Mouse (Mus musculus): ENCODE measurements around the gene Slc2a4. TPM values are rescaled to one million over a fixed set of nuclear protein-coding genes. Genes with fewer than 3 reads are reported as not detected.
A peak's percentile ranks its signal among the peaks of the same experiment; 100 is the strongest.

Gene Slc2a4
- polyA plus RNA-seq, 1 experiment: 2.7 TPM

- peaks cover 23% of the 10 kb centered on the region for H3K36me3 ChIP-seq (ENCODE audit: control insufficient read depth, insufficient read depth, low read length, poor library complexity, severe bottlenecking)
Observed at GRCm38 (mm10) chr11:69979827-69980195, 31.8 kb upstream of the Slc2a4 start.

GRCm38 (mm10) chr11:69976271-69976670, 28.3 kb upstream of the Slc2a4 start:
- Histone ChIP-seq H3K27ac (ENCODE audit: insufficient read depth, low read length) (no peak overlapping the region), H3K4me3 (ENCODE audit: low read depth, low read length) (no peak overlapping the region), H3K9me3 (replicated peaks; ENCODE audit: control insufficient read depth, insufficient read depth, low read length, poor library complexity, severe bottlenecking) (no peaks in the 10 kb centered on the region), H3K4me1 (ENCODE audit: control insufficient read depth, insufficient read depth, low read length) (no peaks in the 10 kb centered on the region), H3K9ac (ENCODE audit: low read depth, poor library complexity, severe bottlenecking) (no peak overlapping the region), H3K36me3 (ENCODE audit: control insufficient read depth, insufficient read depth, low read length, poor library complexity, severe bottlenecking) (peaks cover 45% of the 10 kb centered on the region), H3K27me3 (ENCODE audit: control insufficient read depth, insufficient read depth, low read length, poor library complexity, severe bottlenecking) (no peaks in the 10 kb centered on the region)
- TF ChIP-seq EP300 (IDR thresholded peaks at IDR 0.05; ENCODE audit: insufficient read depth, low read depth, low read length) (no peak), CTCF (IDR thresholded peaks at IDR 0.05; ENCODE audit: low read depth, low read length) (no peak), POLR2A (IDR thresholded peaks at IDR 0.05; ENCODE audit: insufficient read depth, low read length) (no peak)

More at GRCm38 (mm10) chr11:69979827-69980195, 31.8 kb upstream of the Slc2a4 start:
- H3K27me3 ChIP-seq (ENCODE audit: control insufficient read depth, insufficient read depth, low read length, poor library complexity, severe bottlenecking): no peaks in the 10 kb centered on the region
- H3K9me3 ChIP-seq (replicated peaks; ENCODE audit: control insufficient read depth, insufficient read depth, low read length, poor library complexity, severe bottlenecking): no peaks in the 10 kb centered on the region
- peak overlapping the region; percentile 81 for H3K4me3 ChIP-seq (ENCODE audit: low read depth, low read length)
- no peaks in the 10 kb centered on the region for H3K4me1 ChIP-seq (ENCODE audit: control insufficient read depth, insufficient read depth, low read length)
- no peak for TF ChIP-seq POLR2A (IDR thresholded peaks at IDR 0.05; ENCODE audit: insufficient read depth, low read length)
- TF ChIP-seq CTCF (IDR thresholded peaks at IDR 0.05; ENCODE audit: low read depth, low read length): no peak
- TF ChIP-seq EP300 (IDR thresholded peaks at IDR 0.05; ENCODE audit: insufficient read depth, low read depth, low read length): no peak
- peak overlapping the region; percentile 92 for H3K9ac ChIP-seq (ENCODE audit: low read depth, poor library complexity, severe bottlenecking)
- H3K27ac ChIP-seq (ENCODE audit: insufficient read depth, low read length): peak overlapping the region; percentile 27; the same call in 1 of the 2 replicates

- Histone ChIP-seq H3K27me3 (ENCODE audit: control insufficient read depth, insufficient read depth, low read length, poor library complexity, severe bottlenecking) (no peaks in the 10 kb centered on the region), H3K4me3 (ENCODE audit: low read depth, low read length) (no peak overlapping the region), H3K4me1 (ENCODE audit: control insufficient read depth, insufficient read depth, low read length) (no peaks in the 10 kb centered on the region), H3K27ac (ENCODE audit: insufficient read depth, low read length) (no peak overlapping the region), H3K36me3 (ENCODE audit: control insufficient read depth, insufficient read depth, low read length, poor library complexity, severe bottlenecking) (peaks cover 51% of the 10 kb centered on the region), H3K9ac (ENCODE audit: low read depth, poor library complexity, severe bottlenecking) (no peak overlapping the region), H3K9me3 (replicated peaks; ENCODE audit: control insufficient read depth, insufficient read depth, low read length, poor library complexity, severe bottlenecking) (no peaks in the 10 kb centered on the region)
- no peak for TF ChIP-seq CTCF (IDR thresholded peaks at IDR 0.05; ENCODE audit: low read depth, low read length)
- TF ChIP-seq EP300 (IDR thresholded peaks at IDR 0.05; ENCODE audit: insufficient read depth, low read depth, low read length): no peak
- no peak for TF ChIP-seq POLR2A (IDR thresholded peaks at IDR 0.05; ENCODE audit: insufficient read depth, low read length)
Observed at GRCm38 (mm10) chr11:69974907-69975306, 26.9 kb upstream of the Slc2a4 start.

- H3K27me3 ChIP-seq (ENCODE audit: control insufficient read depth, insufficient read depth, low read length, poor library complexity, severe bottlenecking): no peaks in the 10 kb centered on the region
- TF ChIP-seq POLR2A (IDR thresholded peaks at IDR 0.05; ENCODE audit: insufficient read depth, low read length) (no peak), EP300 (IDR thresholded peaks at IDR 0.05; ENCODE audit: insufficient read depth, low read depth, low read length) (no peak), CTCF (IDR thresholded peaks at IDR 0.05; ENCODE audit: low read depth, low read length) (no peak)
- H3K9ac ChIP-seq (ENCODE audit: low read depth, poor library complexity, severe bottlenecking): no peak overlapping the region
- H3K36me3 ChIP-seq (ENCODE audit: control insufficient read depth, insufficient read depth, low read length, poor library complexity, severe bottlenecking): peaks cover 61% of the 10 kb centered on the region
- H3K27ac ChIP-seq (ENCODE audit: insufficient read depth, low read length): no peak overlapping the region
- H3K4me3 ChIP-seq (ENCODE audit: low read depth, low read length): no peak overlapping the region
- H3K4me1 ChIP-seq (ENCODE audit: control insufficient read depth, insufficient read depth, low read length): no peaks in the 10 kb centered on the region
- no peaks in the 10 kb centered on the region for H3K9me3 ChIP-seq (replicated peaks; ENCODE audit: control insufficient read depth, insufficient read depth, low read length, poor library complexity, severe bottlenecking)
Observed at GRCm38 (mm10) chr11:69970775-69971174, 22.8 kb upstream of the Slc2a4 start.

- Histone ChIP-seq H3K4me3 (ENCODE audit: low read depth, low read length) (no peak overlapping the region), H3K9me3 (replicated peaks; ENCODE audit: control insufficient read depth, insufficient read depth, low read length, poor library complexity, severe bottlenecking) (no peaks in the 10 kb centered on the region), H3K9ac (ENCODE audit: low read depth, poor library complexity, severe bottlenecking) (no peak overlapping the region), H3K27me3 (ENCODE audit: control insufficient read depth, insufficient read depth, low read length, poor library complexity, severe bottlenecking) (no peaks in the 10 kb centered on the region), H3K36me3 (ENCODE audit: control insufficient read depth, insufficient read depth, low read length, poor library complexity, severe bottlenecking) (peaks cover 55% of the 10 kb centered on the region), H3K27ac (ENCODE audit: insufficient read depth, low read length) (no peak overlapping the region), H3K4me1 (ENCODE audit: control insufficient read depth, insufficient read depth, low read length) (no peaks in the 10 kb centered on the region)
- TF ChIP-seq POLR2A (IDR thresholded peaks at IDR 0.05; ENCODE audit: insufficient read depth, low read length): no peak
- no peak for TF ChIP-seq EP300 (IDR thresholded peaks at IDR 0.05; ENCODE audit: insufficient read depth, low read depth, low read length)
- TF ChIP-seq CTCF (IDR thresholded peaks at IDR 0.05; ENCODE audit: low read depth, low read length): no peak
Observed at GRCm38 (mm10) chr11:69970222-69970621, 22.2 kb upstream of the Slc2a4 start.

GRCm38 (mm10) chr11:69968793-69969192, 20.8 kb upstream of the Slc2a4 start:
- H3K27ac ChIP-seq (ENCODE audit: insufficient read depth, low read length): no peak overlapping the region
- TF ChIP-seq POLR2A (IDR thresholded peaks at IDR 0.05; ENCODE audit: insufficient read depth, low read length) (no peak), CTCF (IDR thresholded peaks at IDR 0.05; ENCODE audit: low read depth, low read length) (no peak), EP300 (IDR thresholded peaks at IDR 0.05; ENCODE audit: insufficient read depth, low read depth, low read length) (no peak)
- no peak overlapping the region for H3K9ac ChIP-seq (ENCODE audit: low read depth, poor library complexity, severe bottlenecking)
- H3K4me3 ChIP-seq (ENCODE audit: low read depth, low read length): no peak overlapping the region
- no peaks in the 10 kb centered on the region for H3K27me3 ChIP-seq (ENCODE audit: control insufficient read depth, insufficient read depth, low read length, poor library complexity, severe bottlenecking)
- H3K9me3 ChIP-seq (replicated peaks; ENCODE audit: control insufficient read depth, insufficient read depth, low read length, poor library complexity, severe bottlenecking): no peaks in the 10 kb centered on the region
- H3K4me1 ChIP-seq (ENCODE audit: control insufficient read depth, insufficient read depth, low read length): no peaks in the 10 kb centered on the region
- H3K36me3 ChIP-seq (ENCODE audit: control insufficient read depth, insufficient read depth, low read length, poor library complexity, severe bottlenecking): peaks cover 44% of the 10 kb centered on the region
